Mouse (Mus musculus) G1E (cell line): ENCODE results near the gene Ccnl1.

Experiments used
- CTCF ChIP-seq: IDR thresholded peaks from 2 replicates; pipeline ENCODE4 v1.5.1; 2012; ENCODE audit warnings: low read depth, low read length, inconsistent platforms, mixed read lengths
- GATA1 ChIP-seq: IDR thresholded peaks from 2 replicates; pipeline ENCODE4 v1.6.1; 2012; ENCODE audit warnings: borderline replicate concordance, low read length, inconsistent platforms, mixed read lengths
- POLR2AphosphoS5 ChIP-seq: IDR thresholded peaks from 2 replicates; pipeline ENCODE4 v1.6.1; 2012; ENCODE audit warnings: low read depth, low read length, inconsistent platforms; ENCODE audit not compliant: insufficient replicate concordance
- TAL1 ChIP-seq: conservative IDR thresholded peaks from 2 replicates; pipeline ENCODE4 v1.6.1; 2012; ENCODE audit warnings: low read depth, low read length, inconsistent platforms, mixed read lengths

- TF ChIP-seq CTCF = no peak
- TF ChIP-seq GATA1 = no peak
- no peak for TF ChIP-seq TAL1
- no peak for TF ChIP-seq POLR2AphosphoS5
These were observed 50.5 kb downstream of the Ccnl1 start for GRCm38 (mm10) chr3:65907536-65907935.
